Mouse (Mus musculus) spleen, adult 2 months (tissue): ENCODE measurements around the gene Dennd1c. TPM values are rescaled to one million over a fixed set of nuclear protein-coding genes. Genes with fewer than 3 reads are reported as not detected.

Experiments
- DNase-seq, 2 experiments: peaks; one replicate each; pipeline versions ENCODE4 v3.0.0 to v3.0.0-alpha.2; 2012 to 2021; ENCODE audit warnings: low spot score in 2 of 2, low read depth in 1 of 2
- H3K27ac ChIP-seq: fragments of 200-500 bp; 2 replicates; pipeline ENCODE4 v1.5.1; 2012; ENCODE audit warnings: low read length, inconsistent platforms; ENCODE audit not compliant: insufficient read depth
- H3K27me3 ChIP-seq: fragments of 200-500 bp; 2 replicates; pipeline ENCODE4 v1.6.1; 2012; ENCODE audit warnings: mild to moderate bottlenecking, moderate library complexity, low read length, inconsistent platforms; ENCODE audit not compliant: control insufficient read depth, insufficient read depth
- H3K36me3 ChIP-seq: fragments of 200-500 bp; 2 replicates; pipeline ENCODE4 v1.6.1; 2012; ENCODE audit warnings: mild to moderate bottlenecking, low read length, inconsistent platforms; ENCODE audit not compliant: control insufficient read depth, insufficient read depth
- H3K4me1 ChIP-seq: fragments of 200-500 bp; 2 replicates; pipeline ENCODE4 v1.6.1; 2011; ENCODE audit warnings: inconsistent platforms; ENCODE audit not compliant: control insufficient read depth, insufficient read depth, insufficient read length
- H3K4me3 ChIP-seq: fragments of 200-500 bp; 2 replicates; pipeline ENCODE4 v1.5.1; 2011; ENCODE audit warnings: mild to moderate bottlenecking, inconsistent platforms; ENCODE audit not compliant: insufficient read depth, insufficient read length; ENCODE audit errors: extremely low read depth
- CTCF ChIP-seq: fragments of 200-500 bp; IDR thresholded peaks from 2 replicates; pipeline ENCODE4 v1.5.1; 2011; ENCODE audit warnings: mild to moderate bottlenecking, inconsistent platforms; ENCODE audit not compliant: insufficient read depth, insufficient read length, insufficient replicate concordance; ENCODE audit errors: extremely low read depth
- POLR2A ChIP-seq: fragments of 200-500 bp; IDR thresholded peaks from 2 replicates; pipeline ENCODE4 v1.6.1; 2011; ENCODE audit warnings: low read depth, low read length, inconsistent platforms
- WGBS: fragments of 180-500 bp; shearing (Covaris S2); methylation state at CpG from one replicate; pipeline ENCODE4 v1.1.7; 2018; 5-methylcytosine and 5-hydroxymethylcytosine counted together
- polyA plus RNA-seq: library from polyadenylated mRNA; depleted of rRNA; stranded (reverse); fragments of >200 nt; gene quantifications from 2 replicates; pipeline ENCODE4 v1.2.3, GENCODE M21; 2012

Gene Dennd1c
- polyA plus RNA-seq, 1 experiment, result 94.1 TPM

DNA sequence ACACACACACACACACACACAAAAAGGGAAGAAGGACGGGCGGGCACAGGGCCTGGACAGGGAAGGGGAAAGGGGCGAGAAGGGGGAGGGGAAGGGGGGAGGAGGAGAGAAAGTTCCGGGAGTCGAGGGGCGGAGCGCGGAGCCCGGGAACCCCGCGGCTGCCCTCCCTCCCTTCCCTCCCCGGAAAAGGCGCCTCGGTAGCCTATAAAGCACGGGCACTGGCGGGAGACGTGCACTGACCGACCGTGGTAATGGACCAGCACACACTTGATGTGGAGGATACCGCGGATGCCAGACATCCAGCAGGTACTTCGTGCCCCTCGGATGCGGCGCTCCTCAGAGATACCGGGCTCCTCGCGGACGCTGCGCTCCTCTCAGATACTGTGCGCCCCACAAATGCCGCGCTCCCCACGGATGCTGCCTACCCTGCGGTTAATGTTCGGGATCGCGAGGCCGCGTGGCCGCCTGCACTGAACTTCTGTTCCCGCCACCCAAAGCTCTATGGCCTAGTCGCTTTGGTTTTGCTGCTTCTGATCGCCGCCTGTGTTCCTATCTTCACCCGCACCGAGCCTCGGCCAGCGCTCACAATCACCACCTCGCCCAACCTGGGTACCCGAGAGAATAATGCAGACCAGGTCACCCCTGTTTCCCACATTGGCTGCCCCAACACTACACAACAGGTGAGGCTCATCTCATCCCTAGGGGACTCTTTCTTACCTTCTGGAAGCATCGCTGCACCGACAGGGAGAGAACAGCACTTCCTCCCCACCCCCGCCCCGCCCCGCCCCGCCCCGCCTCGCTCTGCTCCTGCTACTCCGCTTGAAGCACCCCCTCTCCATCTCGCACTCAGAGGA, 27.1 kb upstream of the Dennd1c start, which contains the start of gene Tnfsf9:
TSS of gene Tnfsf9 (plus strand) at position 145 of the 854 bp plus-strand sequence.
- 2% methylated on average over 60 of the region's 61 CpGs for WGBS
- no peaks in the 10 kb centered on the region for H3K36me3 ChIP-seq
- H3K27ac ChIP-seq, result peak within 1 kb of the TSS; percentile 12; the same call in 1 of the 2 replicates
- TF ChIP-seq POLR2A (no peak), CTCF (no peak)
- DNase-seq, result peak in 1 of 2 experiments; percentile 19
- no peaks in the 10 kb centered on the region for H3K4me1 ChIP-seq
- H3K27me3 ChIP-seq, result no peaks in the 10 kb centered on the region
- H3K4me3 ChIP-seq, result peak within 1 kb of the TSS; percentile 62

DNA sequence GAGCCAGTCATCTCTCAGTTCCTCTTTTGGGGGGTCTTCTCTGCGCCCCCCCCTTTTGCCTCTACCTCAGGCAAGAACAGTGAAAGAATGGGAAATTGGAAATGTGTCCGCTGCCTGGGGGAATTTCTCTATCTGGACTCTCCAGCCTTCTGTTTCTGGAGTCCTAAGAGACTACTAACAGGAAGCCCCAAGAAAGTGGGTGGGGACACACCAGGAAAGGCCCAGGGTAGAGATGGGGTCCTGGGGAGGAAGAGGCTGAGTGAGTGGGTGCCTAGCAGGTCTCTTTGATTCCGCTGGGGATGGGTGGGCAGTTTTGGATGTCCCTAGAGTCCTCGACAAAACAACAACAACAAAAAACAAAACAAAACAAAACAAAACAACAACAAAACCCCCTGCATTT, 26.2 kb upstream of the Dennd1c start:
- Histone ChIP-seq H3K4me1 (no peaks in the 10 kb centered on the region), H3K4me3 (no peak overlapping the region), H3K27ac (no peak overlapping the region), H3K36me3 (no peaks in the 10 kb centered on the region), H3K27me3 (no peaks in the 10 kb centered on the region)
- no peak for DNase-seq
- WGBS, result 25% methylated on average over 4 of the region's 4 CpGs
- TF ChIP-seq POLR2A (no peak), CTCF (no peak)

DNA sequence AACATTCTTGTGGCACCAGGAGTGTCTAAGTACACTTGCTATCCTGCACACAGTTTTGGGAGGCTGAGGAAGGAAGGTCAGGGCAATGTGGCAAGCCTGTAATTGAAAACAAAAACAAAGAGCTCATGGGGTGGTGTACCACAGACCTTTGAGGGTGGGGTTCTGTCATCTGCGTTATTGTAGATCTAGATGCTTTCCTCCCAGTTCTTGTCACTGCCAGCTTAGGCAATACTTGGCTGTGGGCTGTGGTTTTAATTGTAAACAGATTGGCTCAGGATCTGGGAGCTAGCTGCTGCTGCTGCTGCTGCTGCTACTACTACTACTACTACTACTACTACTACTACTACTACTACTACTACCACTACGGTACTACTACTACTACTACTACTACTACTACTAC, 24.0 kb upstream of the Dennd1c start:
- H3K36me3 ChIP-seq, result no peaks in the 10 kb centered on the region
- no peaks in the 10 kb centered on the region for H3K4me1 ChIP-seq
- H3K27ac ChIP-seq, result no peak overlapping the region
- H3K4me3 ChIP-seq, result no peak overlapping the region
- H3K27me3 ChIP-seq, result no peaks in the 10 kb centered on the region
- TF ChIP-seq CTCF, result no peak
- TF ChIP-seq POLR2A, result no peak
- 75% methylated on average over 2 of the region's 2 CpGs for WGBS
- no peak for DNase-seq

DNA sequence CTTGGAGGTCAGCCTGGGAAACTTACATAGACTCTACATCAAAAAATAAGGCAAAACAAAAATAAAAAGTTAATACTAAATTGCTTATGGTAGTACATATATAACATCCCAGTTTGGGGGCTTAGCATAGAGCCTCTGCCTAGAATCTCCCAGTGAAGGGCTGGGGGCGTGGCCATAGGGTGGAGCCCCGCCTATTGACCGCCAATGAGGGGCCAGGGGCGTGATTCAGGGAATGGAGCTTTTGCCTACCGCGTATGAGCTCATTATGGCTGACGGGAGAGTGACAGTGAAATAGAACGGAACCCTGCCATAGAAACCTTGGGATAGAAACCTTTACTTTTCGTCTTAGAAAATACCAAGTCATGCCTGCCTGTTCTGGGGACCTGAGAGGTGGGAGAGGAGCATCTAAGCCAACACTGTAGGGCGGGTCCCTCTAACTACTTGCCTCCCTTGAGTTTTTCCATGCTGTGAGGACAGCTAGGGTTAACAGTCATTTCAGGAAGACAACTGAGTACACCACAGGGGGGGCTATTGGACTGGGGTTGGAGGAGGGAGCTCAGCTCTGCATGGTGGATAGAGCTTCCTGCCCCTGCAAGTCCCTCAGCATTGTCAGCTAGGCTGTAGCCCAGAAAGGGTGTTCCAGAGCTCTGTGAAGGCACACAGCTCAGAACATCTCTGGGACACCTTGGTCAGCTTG, 21.5 kb upstream of the Dennd1c start:
- no peak overlapping the region for H3K4me3 ChIP-seq
- DNase-seq, result no peak
- H3K27ac ChIP-seq, result no peak overlapping the region
- no peaks in the 10 kb centered on the region for H3K36me3 ChIP-seq
- no peak for TF ChIP-seq POLR2A
- TF ChIP-seq CTCF, result no peak
- 0 out of 2 replicates have a peak, but pooled peaks cover 4% of the 10 kb centered on the region for H3K4me1 ChIP-seq
- 57% methylated on average over 10 of the region's 10 CpGs for WGBS
- H3K27me3 ChIP-seq, result no peaks in the 10 kb centered on the region

DNA sequence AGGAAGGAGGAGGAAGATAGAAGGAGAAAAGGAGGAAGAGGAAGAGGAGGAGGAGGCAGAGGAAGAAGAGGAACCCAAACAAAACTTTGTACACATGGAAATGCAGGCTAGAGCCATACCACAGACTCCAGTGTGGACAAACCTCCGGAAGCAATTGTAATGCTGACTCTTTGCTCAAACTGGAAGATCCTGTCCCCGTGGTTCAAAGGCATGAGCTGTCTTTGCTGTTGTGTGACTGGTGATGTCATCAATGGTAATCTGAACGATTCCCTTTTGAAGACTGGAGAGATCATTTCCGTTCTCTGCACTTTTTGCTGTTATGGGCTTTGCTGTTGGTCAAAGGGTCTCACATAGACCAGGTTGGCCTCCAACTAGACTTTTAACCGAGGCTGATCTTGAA, 20.0 kb upstream of the Dennd1c start:
- WGBS, result 68% methylated on average over 5 of the region's 5 CpGs
- Histone ChIP-seq H3K4me1 (0 out of 2 replicates have a peak, but pooled peaks cover 4% of the 10 kb centered on the region), H3K36me3 (no peaks in the 10 kb centered on the region), H3K27ac (no peak overlapping the region), H3K4me3 (no peak overlapping the region), H3K27me3 (no peaks in the 10 kb centered on the region)
- TF ChIP-seq CTCF (no peak), POLR2A (no peak)
- no peak for DNase-seq

DNA sequence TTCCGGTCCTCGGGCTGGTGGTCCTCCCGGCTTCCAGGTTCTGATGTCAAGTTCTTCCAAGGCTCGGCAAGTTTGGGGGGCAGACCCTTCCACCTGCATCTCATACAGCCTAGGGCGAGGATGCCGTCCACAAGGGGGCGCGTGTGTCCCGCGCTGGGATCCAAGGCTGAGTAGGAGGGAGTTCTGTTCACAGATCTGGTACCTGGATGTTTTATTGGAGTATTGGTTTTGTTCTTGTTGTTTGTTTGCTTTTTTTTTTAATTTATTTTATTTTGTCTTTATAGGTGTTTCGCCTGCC, 18.3 kb upstream of the Dennd1c start:
- TF ChIP-seq POLR2A, result no peak
- peak; percentile 97 for TF ChIP-seq CTCF
- peak; percentile 52 to 84 for DNase-seq
- WGBS, result 1% methylated on average over 11 of the region's 11 CpGs
- no peak overlapping the region for H3K27ac ChIP-seq
- peak overlapping the region; percentile 40 for H3K4me3 ChIP-seq
- H3K4me1 ChIP-seq, result 0 out of 2 replicates have a peak, but pooled peaks cover 4% of the 10 kb centered on the region
- no peaks in the 10 kb centered on the region for H3K36me3 ChIP-seq
- H3K27me3 ChIP-seq, result no peaks in the 10 kb centered on the region
